Mouse (Mus musculus) frontal cortex, postnatal 25 days (tissue): ENCODE measurements around the gene Trat1.

Experiments used
- DNase-seq, 2 experiments: peaks; one replicate each; pipeline ENCODE4 v3.0.0; 2022; ENCODE audit warnings: low spot score in 2 of 2

Gene Trat1

DNA sequence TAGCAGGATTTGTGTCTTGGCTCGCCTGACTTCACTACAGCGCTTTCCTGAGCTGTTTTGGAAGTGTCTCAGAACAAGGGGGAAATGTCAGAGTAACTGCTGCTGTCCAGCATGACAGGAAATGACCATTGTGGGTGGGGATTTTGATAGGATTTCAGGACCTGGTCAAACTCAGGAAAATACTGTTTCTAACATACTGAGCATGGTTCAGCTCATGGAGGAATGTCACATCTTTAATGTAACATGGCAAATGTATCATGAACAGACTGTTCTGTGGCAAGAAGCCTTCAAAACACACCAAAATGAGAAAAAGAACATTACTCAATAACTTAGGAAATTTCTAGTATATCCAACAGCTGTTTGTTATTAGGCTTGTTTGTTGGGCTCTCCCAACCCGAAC is 52.1 kb downstream of the Trat1 start:
- no peak for DNase-seq

DNA sequence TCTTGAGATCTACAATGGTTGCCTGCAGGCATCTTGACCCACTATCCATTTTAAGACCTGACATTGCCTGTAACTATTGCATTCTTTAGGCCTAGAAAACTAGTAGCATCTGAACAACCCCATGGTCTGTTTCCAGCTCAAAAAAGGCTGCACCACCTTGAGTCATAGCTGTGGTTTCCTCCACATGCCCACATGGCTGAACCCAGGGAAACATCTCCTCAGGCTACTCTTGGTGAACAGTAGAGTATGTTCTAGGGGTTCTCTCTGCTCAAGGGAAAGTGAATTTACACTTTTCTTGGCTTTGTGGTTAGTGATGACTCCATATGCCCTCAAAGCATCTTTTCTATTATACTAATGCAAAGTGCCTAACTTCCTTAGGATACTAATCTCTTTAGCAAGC is 55.5 kb downstream of the Trat1 start:
- no peak for DNase-seq

DNA sequence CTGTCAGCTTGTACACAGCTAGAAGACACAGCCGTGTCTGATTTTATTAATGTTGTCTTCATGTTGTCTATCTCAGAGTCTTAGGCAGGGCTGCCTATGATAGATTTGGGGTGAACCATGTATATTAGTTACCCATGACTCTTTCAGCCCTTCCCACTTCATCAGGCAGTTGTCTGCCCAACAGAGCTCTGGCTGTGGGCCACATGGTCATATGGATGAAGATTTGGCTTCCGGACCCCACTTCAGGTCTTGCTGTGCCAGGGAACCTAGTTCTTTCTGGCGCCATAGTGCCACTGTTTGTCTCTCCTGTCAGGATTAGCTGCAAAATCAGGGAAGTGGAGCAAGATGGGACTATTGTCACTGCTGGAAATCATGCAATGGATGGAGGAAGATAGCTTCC is 69.9 kb downstream of the Trat1 start:
- no peak for DNase-seq
